Comparison of ENCODE assay signal across 9 mouse cellular contexts in the genomic region with DNA sequence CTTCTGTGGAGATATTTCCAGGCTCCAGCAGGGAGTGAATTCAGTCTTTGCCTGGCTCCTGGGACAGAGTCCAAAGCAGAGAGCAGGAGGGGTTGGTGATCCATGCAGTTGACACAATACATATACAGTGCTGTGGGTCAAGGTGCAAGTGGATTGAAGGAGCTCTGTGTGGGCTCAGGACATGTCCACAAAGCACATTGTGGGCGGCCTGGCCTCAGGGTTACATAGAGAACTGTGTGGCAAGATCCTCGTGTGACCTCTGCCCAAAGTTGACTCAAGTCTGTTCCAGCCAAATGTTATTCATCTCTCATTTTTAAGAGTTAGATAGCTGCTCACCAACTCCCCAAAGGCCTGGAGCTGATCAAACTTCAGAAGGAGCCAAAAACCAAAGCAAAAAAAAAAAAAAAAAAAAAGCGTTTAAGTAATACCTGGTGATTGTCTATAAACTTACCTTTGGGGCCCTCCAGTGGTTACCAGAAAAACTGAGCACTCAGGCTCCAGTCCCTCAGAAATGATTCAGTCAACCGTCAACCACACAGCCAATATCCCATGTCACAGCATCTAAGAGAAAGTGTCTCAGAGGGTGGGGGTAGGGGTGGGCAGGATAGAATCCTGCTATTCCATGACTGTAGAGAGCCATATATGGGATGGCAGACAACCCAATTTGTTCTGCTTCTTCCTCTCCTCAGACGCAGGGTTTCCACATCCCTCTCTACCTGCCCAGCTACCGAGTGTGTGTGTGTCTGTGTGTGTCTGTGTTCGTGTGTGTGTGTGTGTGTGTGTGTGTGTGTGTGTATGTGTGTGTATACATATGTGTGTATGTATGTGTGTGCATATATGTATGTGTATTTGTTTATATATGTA.
DNase-seq lines count a peak whose midpoint lies in the region; ATAC-seq and TF ChIP-seq lines count a peak whose summit lies in the region.
"Had no signal": no experiment of that assay in that cellular context is flagged by ENCODE, and none has a peak within 500 bp of the region (broad histone marks: within the 10 kb centered on the region; RNA-seq: fewer than 3 reads in every experiment).

No protein-coding gene starts in this region.

- no peaks in the 10 kb centered on the region for H3K27me3 ChIP-seq in hindbrain, postnatal 0 days (ENCODE audit: insufficient read depth, low read length)
- H3K27me3 ChIP-seq in midbrain, embryonic 14.5 days (ENCODE audit: control insufficient read depth, insufficient read depth, low read length), result no peaks in the 10 kb centered on the region
- H3K27me3 ChIP-seq: heart, embryonic 13.5 days had no signal

- intact Hi-C loops in left cerebral cortex, adult 2 months (cut with DNase I), result loop anchor here (5.0 to 10.0 kb wide), 4 partner anchors 143 to 1130 kb away; no protein-coding TSS in a partner anchor
- intact Hi-C loops in left cerebral cortex, postnatal 4 days (cut with DNase I), result loop anchor here (10.0 kb wide), 1 partner anchor 180 kb away; no protein-coding TSS in a partner anchor

- no peaks in the 10 kb centered on the region for H3K9me3 ChIP-seq in hindbrain, postnatal 0 days (ENCODE audit: low read length)
- H3K9me3 ChIP-seq in midbrain, embryonic 14.5 days (ENCODE audit: control insufficient read depth, low read length), result no peaks in the 10 kb centered on the region
- H3K9me3 ChIP-seq: heart, embryonic 13.5 days had no signal

- ATAC-seq in hindbrain, postnatal 0 days, result peak; percentile 56; the same call in 1 of the 2 replicates
- no peak for ATAC-seq in midbrain, embryonic 14.5 days (ENCODE audit: low FRiP score, low TSS enrichment)

- TF ChIP-seq CTCF in left cerebral cortex, adult 2 months (IDR thresholded peaks at IDR 0.05), result peak; percentile 35
- TF ChIP-seq CTCF in hindbrain, postnatal 0 days (IDR thresholded peaks at IDR 0.05; ENCODE audit: low read depth), result peak; percentile 60

- H3K4me1 ChIP-seq in hindbrain, postnatal 0 days (ENCODE audit: insufficient read depth, low read length), result no peaks in the 10 kb centered on the region
- H3K4me1 ChIP-seq in midbrain, embryonic 14.5 days (ENCODE audit: control insufficient read depth, insufficient read depth, low read length), result no peaks in the 10 kb centered on the region
- H3K4me1 ChIP-seq: heart, embryonic 13.5 days had no signal

- 63% methylated on average over 7 of the region's 7 CpGs for WGBS in hindbrain, postnatal 0 days
- 66% methylated on average over 7 of the region's 7 CpGs for WGBS in midbrain, embryonic 14.5 days

- H3K36me3 ChIP-seq in hindbrain, postnatal 0 days (ENCODE audit: insufficient read depth, low read length), result no peaks in the 10 kb centered on the region
- no peaks in the 10 kb centered on the region for H3K36me3 ChIP-seq in midbrain, embryonic 14.5 days (ENCODE audit: control insufficient read depth, insufficient read depth, low read length)
- H3K36me3 ChIP-seq: heart, embryonic 13.5 days had no signal

- no peak for DNase-seq in left cerebral cortex, adult 2 months (ENCODE audit: extremely low spot score in 1 of 2, low spot score in 2 of 2)
- DNase-seq in left cerebral cortex, postnatal 4 days, result no peak
- peak; percentile 41 for DNase-seq in adrenal gland, adult 8-10 months
- peak; percentile 66 for DNase-seq in hindbrain, postnatal 0 days (ENCODE audit: low spot score)
- DNase-seq in midbrain, embryonic 14.5 days, result peak; percentile 61
- DNase-seq in left cerebral cortex, adult 8-10 months (ENCODE audit: low spot score in 2 of 2), result no peak
- no peak for DNase-seq in layer of hippocampus, adult 9-11 months
- DNase-seq: right cerebral cortex, postnatal 14 days had no signal

- no peak overlapping the region for H3K4me3 ChIP-seq in left cerebral cortex, adult 2 months
- H3K4me3 ChIP-seq in hindbrain, postnatal 0 days (ENCODE audit: low read length), result no peak overlapping the region
- no peak overlapping the region for H3K4me3 ChIP-seq in midbrain, embryonic 14.5 days (replicated peaks; ENCODE audit: low read depth, low read length)
- H3K4me3 ChIP-seq: heart, embryonic 13.5 days had no signal

- H3K9ac ChIP-seq in hindbrain, postnatal 0 days (replicated peaks; ENCODE audit: low read length), result no peak overlapping the region
- no peak overlapping the region for H3K9ac ChIP-seq in midbrain, embryonic 14.5 days (replicated peaks; ENCODE audit: low read length)
- H3K9ac ChIP-seq: heart, embryonic 13.5 days had no signal

- H3K4me2 ChIP-seq in hindbrain, postnatal 0 days (ENCODE audit: low read depth, low read length), result no peak overlapping the region
- no peak overlapping the region for H3K4me2 ChIP-seq in midbrain, embryonic 14.5 days (ENCODE audit: low read length)
- H3K4me2 ChIP-seq: heart, embryonic 13.5 days had no signal

- no peak overlapping the region for H3K27ac ChIP-seq in left cerebral cortex, adult 2 months
- H3K27ac ChIP-seq in hindbrain, postnatal 0 days, result no peak overlapping the region
- H3K27ac ChIP-seq in midbrain, embryonic 14.5 days (replicated peaks; ENCODE audit: low read depth, low read length), result no peak overlapping the region
- H3K27ac ChIP-seq: heart, embryonic 13.5 days had no signal

Comparison
In these comparisons a context has a peak if more than half of its experiments do, and no peak if none do; other contexts are left out.
1. DNase-seq: peak in adrenal gland, adult 8-10 months (single experiment), hindbrain, postnatal 0 days (single experiment) and midbrain, embryonic 14.5 days (single experiment); none in left cerebral cortex, adult 2 months (0 of 2), left cerebral cortex, postnatal 4 days (single experiment), left cerebral cortex, adult 8-10 months (0 of 2) and layer of hippocampus, adult 9-11 months (single experiment).